Mouse (Mus musculus): ENCODE data around the gene Tmco4. TPM values are rescaled to one million over a fixed set of nuclear protein-coding genes. Genes with fewer than 3 reads are reported as not detected.

Gene Tmco4
- polyA plus RNA-seq, 1 experiment from 2014 or later: 1.1 TPM

- no peak for ATAC-seq (ENCODE audit: low read depth)
- WGBS: 89% methylated on average over 3 of the region's 3 CpGs
- Histone ChIP-seq H3K27ac (ENCODE audit: low read depth, low read length) (no peak overlapping the region), H3K27me3 (ENCODE audit: control insufficient read depth, insufficient read depth, low read length) (no peaks in the 10 kb centered on the region), H3K4me2 (ENCODE audit: low read depth, low read length) (no peak overlapping the region), H3K36me3 (ENCODE audit: control insufficient read depth, insufficient read depth, low read length) (no peaks in the 10 kb centered on the region), H3K9me3 (ENCODE audit: control insufficient read depth, low read length) (no peaks in the 10 kb centered on the region), H3K4me1 (ENCODE audit: control insufficient read depth, insufficient read depth, low read length) (peaks cover 24% of the 10 kb centered on the region; the same call in 1 of the 2 replicates), H3K9ac (replicated peaks; ENCODE audit: low read depth, low read length) (no peak overlapping the region), H3K4me3 (ENCODE audit: low read depth, low read length) (no peak overlapping the region)
These were observed 62.3 kb downstream of the Tmco4 start for GRCm38 (mm10) chr4:139034942-139035341.

- H3K36me3 ChIP-seq (ENCODE audit: control insufficient read depth, insufficient read depth, low read length): no peaks in the 10 kb centered on the region
- H3K27ac ChIP-seq (ENCODE audit: low read depth, low read length): no peak overlapping the region
- no peak for ATAC-seq (ENCODE audit: low read depth)
- WGBS: 83% methylated on average over 3 of the region's 3 CpGs
- no peaks in the 10 kb centered on the region for H3K9me3 ChIP-seq (ENCODE audit: control insufficient read depth, low read length)
- no peaks in the 10 kb centered on the region for H3K27me3 ChIP-seq (ENCODE audit: control insufficient read depth, insufficient read depth, low read length)
- peaks cover 24% of the 10 kb centered on the region; the same call in 1 of the 2 replicates for H3K4me1 ChIP-seq (ENCODE audit: control insufficient read depth, insufficient read depth, low read length)
- H3K9ac ChIP-seq (replicated peaks; ENCODE audit: low read depth, low read length): no peak overlapping the region
- no peak overlapping the region for H3K4me3 ChIP-seq (ENCODE audit: low read depth, low read length)
- H3K4me2 ChIP-seq (ENCODE audit: low read depth, low read length): no peak overlapping the region
These were observed 63.1 kb downstream of the Tmco4 start for GRCm38 (mm10) chr4:139035799-139036198.

GRCm38 (mm10) chr4:139037795-139038607 is 65.3 kb downstream of the Tmco4 start:
- H3K9me3 ChIP-seq (ENCODE audit: control insufficient read depth, low read length): no peaks in the 10 kb centered on the region
- no peak overlapping the region for H3K4me2 ChIP-seq (ENCODE audit: low read depth, low read length)
- H3K9ac ChIP-seq (replicated peaks; ENCODE audit: low read depth, low read length): 0 out of 2 replicates have a peak overlapping the region, but pooled peaks have one; percentile 5
- H3K27ac ChIP-seq (ENCODE audit: low read depth, low read length): peak overlapping the region; percentile 45; the same call in 1 of the 2 replicates
- H3K4me1 ChIP-seq (ENCODE audit: control insufficient read depth, insufficient read depth, low read length): peaks cover 19% of the 10 kb centered on the region; the same call in 1 of the 2 replicates
- H3K4me3 ChIP-seq (ENCODE audit: low read depth, low read length): no peak overlapping the region
- no peaks in the 10 kb centered on the region for H3K27me3 ChIP-seq (ENCODE audit: control insufficient read depth, insufficient read depth, low read length)
- 24% methylated on average over 17 of the region's 17 CpGs for WGBS
- H3K36me3 ChIP-seq (ENCODE audit: control insufficient read depth, insufficient read depth, low read length): no peaks in the 10 kb centered on the region
- ATAC-seq (ENCODE audit: low read depth): peak; percentile 35; the same call in 1 of the 2 replicates

- peaks cover 19% of the 10 kb centered on the region; the same call in 1 of the 2 replicates for H3K4me1 ChIP-seq (ENCODE audit: control insufficient read depth, insufficient read depth, low read length)
- WGBS: 3% methylated on average over 10 of the region's 10 CpGs
- ATAC-seq (ENCODE audit: low read depth): peak; percentile 57; the same call in 1 of the 2 replicates
- no peaks in the 10 kb centered on the region for H3K36me3 ChIP-seq (ENCODE audit: control insufficient read depth, insufficient read depth, low read length)
- no peak overlapping the region for H3K4me2 ChIP-seq (ENCODE audit: low read depth, low read length)
- H3K27me3 ChIP-seq (ENCODE audit: control insufficient read depth, insufficient read depth, low read length): no peaks in the 10 kb centered on the region
- no peak overlapping the region for H3K4me3 ChIP-seq (ENCODE audit: low read depth, low read length)
- peak overlapping the region; percentile 61 for H3K27ac ChIP-seq (ENCODE audit: low read depth, low read length)
- no peaks in the 10 kb centered on the region for H3K9me3 ChIP-seq (ENCODE audit: control insufficient read depth, low read length)
- H3K9ac ChIP-seq (replicated peaks; ENCODE audit: low read depth, low read length): no peak overlapping the region
These were observed 67.6 kb downstream of the Tmco4 start for GRCm38 (mm10) chr4:139040084-139040839.

- Histone ChIP-seq H3K4me3 (ENCODE audit: low read depth, low read length) (no peak overlapping the region), H3K4me2 (ENCODE audit: low read depth, low read length) (no peak overlapping the region), H3K9me3 (ENCODE audit: control insufficient read depth, low read length) (no peaks in the 10 kb centered on the region), H3K27me3 (ENCODE audit: control insufficient read depth, insufficient read depth, low read length) (no peaks in the 10 kb centered on the region), H3K4me1 (ENCODE audit: control insufficient read depth, insufficient read depth, low read length) (peaks cover 19% of the 10 kb centered on the region; the same call in 1 of the 2 replicates), H3K27ac (ENCODE audit: low read depth, low read length) (no peak overlapping the region), H3K9ac (replicated peaks; ENCODE audit: low read depth, low read length) (no peak overlapping the region), H3K36me3 (ENCODE audit: control insufficient read depth, insufficient read depth, low read length) (no peaks in the 10 kb centered on the region)
- ATAC-seq (ENCODE audit: low read depth): no peak
- WGBS: 58% methylated on average over 5 of the region's 5 CpGs
These were observed 69.9 kb downstream of the Tmco4 start for GRCm38 (mm10) chr4:139042611-139043010.

GRCm38 (mm10) chr4:139043600-139043999 is 70.9 kb downstream of the Tmco4 start:
- no peak overlapping the region for H3K9ac ChIP-seq (replicated peaks; ENCODE audit: low read depth, low read length)
- H3K36me3 ChIP-seq (ENCODE audit: control insufficient read depth, insufficient read depth, low read length): no peaks in the 10 kb centered on the region
- H3K4me1 ChIP-seq (ENCODE audit: control insufficient read depth, insufficient read depth, low read length): peaks cover 14% of the 10 kb centered on the region; the same call in 1 of the 2 replicates
- 75% methylated on average over 2 of the region's 2 CpGs for WGBS
- no peak for ATAC-seq (ENCODE audit: low read depth)
- H3K4me2 ChIP-seq (ENCODE audit: low read depth, low read length): no peak overlapping the region
- no peak overlapping the region for H3K4me3 ChIP-seq (ENCODE audit: low read depth, low read length)
- H3K27me3 ChIP-seq (ENCODE audit: control insufficient read depth, insufficient read depth, low read length): no peaks in the 10 kb centered on the region
- no peaks in the 10 kb centered on the region for H3K9me3 ChIP-seq (ENCODE audit: control insufficient read depth, low read length)
- H3K27ac ChIP-seq (ENCODE audit: low read depth, low read length): no peak overlapping the region

- no peak for ATAC-seq (ENCODE audit: low read depth)
- Histone ChIP-seq H3K9ac (replicated peaks; ENCODE audit: low read depth, low read length) (no peak overlapping the region), H3K27me3 (ENCODE audit: control insufficient read depth, insufficient read depth, low read length) (no peaks in the 10 kb centered on the region), H3K9me3 (ENCODE audit: control insufficient read depth, low read length) (no peaks in the 10 kb centered on the region), H3K4me1 (ENCODE audit: control insufficient read depth, insufficient read depth, low read length) (0 out of 2 replicates have a peak, but pooled peaks cover 4% of the 10 kb centered on the region), H3K4me2 (ENCODE audit: low read depth, low read length) (no peak overlapping the region), H3K4me3 (ENCODE audit: low read depth, low read length) (no peak overlapping the region), H3K27ac (ENCODE audit: low read depth, low read length) (no peak overlapping the region), H3K36me3 (ENCODE audit: control insufficient read depth, insufficient read depth, low read length) (no peaks in the 10 kb centered on the region)
- WGBS: 90% methylated on average over 5 of the region's 5 CpGs
These were observed 71.9 kb downstream of the Tmco4 start for GRCm38 (mm10) chr4:139044566-139044965.

GRCm38 (mm10) chr4:139046354-139046753 is 73.7 kb downstream of the Tmco4 start:
- no peaks in the 10 kb centered on the region for H3K9me3 ChIP-seq (ENCODE audit: control insufficient read depth, low read length)
- no peak overlapping the region for H3K27ac ChIP-seq (ENCODE audit: low read depth, low read length)
- peak; percentile 46; the same call in 1 of the 2 replicates for ATAC-seq (ENCODE audit: low read depth)
- H3K4me1 ChIP-seq (ENCODE audit: control insufficient read depth, insufficient read depth, low read length): no peaks in the 10 kb centered on the region
- no peaks in the 10 kb centered on the region for H3K27me3 ChIP-seq (ENCODE audit: control insufficient read depth, insufficient read depth, low read length)
- no peak overlapping the region for H3K4me3 ChIP-seq (ENCODE audit: low read depth, low read length)
- no peak overlapping the region for H3K4me2 ChIP-seq (ENCODE audit: low read depth, low read length)
- H3K9ac ChIP-seq (replicated peaks; ENCODE audit: low read depth, low read length): no peak overlapping the region
- H3K36me3 ChIP-seq (ENCODE audit: control insufficient read depth, insufficient read depth, low read length): no peaks in the 10 kb centered on the region
- 64% methylated on average over 5 of the region's 5 CpGs for WGBS

GRCm38 (mm10) chr4:139048518-139048917 is 75.8 kb downstream of the Tmco4 start:
- H3K4me3 ChIP-seq (ENCODE audit: low read depth, low read length): no peak overlapping the region
- H3K27ac ChIP-seq (ENCODE audit: low read depth, low read length): no peak overlapping the region
- 63% methylated on average over 6 of the region's 6 CpGs for WGBS
- H3K27me3 ChIP-seq (ENCODE audit: control insufficient read depth, insufficient read depth, low read length): no peaks in the 10 kb centered on the region
- no peaks in the 10 kb centered on the region for H3K4me1 ChIP-seq (ENCODE audit: control insufficient read depth, insufficient read depth, low read length)
- H3K4me2 ChIP-seq (ENCODE audit: low read depth, low read length): no peak overlapping the region
- no peaks in the 10 kb centered on the region for H3K9me3 ChIP-seq (ENCODE audit: control insufficient read depth, low read length)
- no peaks in the 10 kb centered on the region for H3K36me3 ChIP-seq (ENCODE audit: control insufficient read depth, insufficient read depth, low read length)
- H3K9ac ChIP-seq (replicated peaks; ENCODE audit: low read depth, low read length): no peak overlapping the region
- ATAC-seq (ENCODE audit: low read depth): no peak
